Mouse (Mus musculus): ENCODE results near the gene Snx21.
A peak's percentile ranks its signal among the peaks of the same experiment; 100 is the strongest.

The Snx21 gene

GRCm38 (mm10) chr2:164793772-164794171 is 8.1 kb downstream of the Snx21 start:
- DNase-seq (ENCODE audit: extremely low read depth, low read depth), result no peak

- DNase-seq (ENCODE audit: extremely low read depth, low read depth), result peak; percentile 84
These were observed 8.7 kb downstream of the Snx21 start for GRCm38 (mm10) chr2:164794293-164794692.

GRCm38 (mm10) chr2:164795868-164796267 is 10.2 kb downstream of the Snx21 start:
- no peak for DNase-seq (ENCODE audit: extremely low read depth, low read depth)

GRCm38 (mm10) chr2:164798554-164798953 is 12.9 kb downstream of the Snx21 start:
- DNase-seq (ENCODE audit: extremely low read depth, low read depth), result peak; percentile 29

GRCm38 (mm10) chr2:164800252-164801004 is 14.8 kb downstream of the Snx21 start:
- no peak for DNase-seq (ENCODE audit: extremely low read depth, low read depth)

GRCm38 (mm10) chr2:164803201-164803920 is 17.7 kb downstream of the Snx21 start:
- DNase-seq (ENCODE audit: extremely low read depth, low read depth), result no peak

GRCm38 (mm10) chr2:164803921-164804313 is 18.3 kb downstream of the Snx21 start:
- peak; percentile 13 for DNase-seq (ENCODE audit: extremely low read depth, low read depth)

GRCm38 (mm10) chr2:164804533-164805331 is 19.1 kb downstream of the Snx21 start, which contains the start of the genes Acot8 and Zswim3:
Gene Acot8 (minus strand): TSS chr2:164804882.
Gene Zswim3 (plus strand): TSS chr2:164805098.
- peak; percentile 99 for DNase-seq (ENCODE audit: extremely low read depth, low read depth)

GRCm38 (mm10) chr2:164805332-164805718 is 19.7 kb downstream of the Snx21 start:
- peak; percentile 29 for DNase-seq (ENCODE audit: extremely low read depth, low read depth)

GRCm38 (mm10) chr2:164806614-164807013 is 21.0 kb downstream of the Snx21 start:
- no peak for DNase-seq (ENCODE audit: extremely low read depth, low read depth)

GRCm38 (mm10) chr2:164813557-164813956 is 27.9 kb downstream of the Snx21 start:
- no peak for DNase-seq (ENCODE audit: extremely low read depth, low read depth)

- no peak for DNase-seq (ENCODE audit: extremely low read depth, low read depth)
These were observed 29.7 kb downstream of the Snx21 start for GRCm38 (mm10) chr2:164815348-164815747.

GRCm38 (mm10) chr2:164815821-164816220 is 30.2 kb downstream of the Snx21 start:
- no peak for DNase-seq (ENCODE audit: extremely low read depth, low read depth)

GRCm38 (mm10) chr2:164817206-164817605 is 31.6 kb downstream of the Snx21 start:
- no peak for DNase-seq (ENCODE audit: extremely low read depth, low read depth)

GRCm38 (mm10) chr2:164817703-164818102 is 32.1 kb downstream of the Snx21 start:
- DNase-seq (ENCODE audit: extremely low read depth, low read depth), result no peak

- DNase-seq (ENCODE audit: extremely low read depth, low read depth), result no peak
These were observed 35.4 kb downstream of the Snx21 start for GRCm38 (mm10) chr2:164821060-164821459.

- peak; percentile 98 for DNase-seq (ENCODE audit: extremely low read depth, low read depth)
These were observed 37.1 kb downstream of the Snx21 start, which contains the start of gene Zswim1 for GRCm38 (mm10) chr2:164822636-164823165. Gene Zswim1 (plus strand): TSS chr2:164822686.

GRCm38 (mm10) chr2:164823181-164823585 is 37.6 kb downstream of the Snx21 start:
- DNase-seq (ENCODE audit: extremely low read depth, low read depth), result peak; percentile 71

- no peak for DNase-seq (ENCODE audit: extremely low read depth, low read depth)
These were observed 38.3 kb downstream of the Snx21 start for GRCm38 (mm10) chr2:164823969-164824368.

- DNase-seq (ENCODE audit: extremely low read depth, low read depth), result no peak
These were observed 39.9 kb downstream of the Snx21 start for GRCm38 (mm10) chr2:164825521-164825920.

GRCm38 (mm10) chr2:164827146-164827850 is 41.7 kb downstream of the Snx21 start:
- peak; percentile 79 for DNase-seq (ENCODE audit: extremely low read depth, low read depth)

Measured in MEL-GATA-1-ER (cell line).